Mouse (Mus musculus) erythroblast, embryonic 14.5 days (primary cell): Measurements from ENCODE around the gene Art1.

ENCODE experiments used
- GATA1 ChIP-seq: IDR thresholded peaks from 2 replicates; pipeline ENCODE4 v1.6.1; 2012; ENCODE audit warnings: low read length, inconsistent platforms, mixed read lengths
- TAL1 ChIP-seq: IDR thresholded peaks from 3 replicates; pipeline ENCODE4 v1.6.1; 2012; ENCODE audit warnings: low read length, inconsistent platforms, mixed read lengths

- TF ChIP-seq GATA1 (no peak), TAL1 (no peak)
These were observed 35.9 kb downstream of the Art1 start for GRCm38 (mm10) chr7:102137464-102137863.
